Mouse (Mus musculus) embryonic facial prominence, embryonic 12.5 days (tissue): Measurements from ENCODE around the gene Cul7. TPM values are rescaled to one million over a fixed set of nuclear protein-coding genes. Genes with fewer than 3 reads are reported as not detected.

Experiments
- ATAC-seq: fragments of 200-750 bp; cut with Nextera tagmentation; 2 replicates; pipeline ENCODE4 v1.8.0; 2017; ENCODE audit not compliant: insufficient number of reproducible peaks, insufficient read depth, low FRiP score, low TSS enrichment
- H3K27ac ChIP-seq: fragments of 300-500 bp; sonication (generic); 2 replicates; pipeline ENCODE4 v1.5.1; 2016; ENCODE audit warnings: mild to moderate bottlenecking
- H3K27me3 ChIP-seq: fragments of 300-500 bp; sonication (generic); 2 replicates; pipeline ENCODE4 v1.6.1; 2016; ENCODE audit warnings: mild to moderate bottlenecking, moderate library complexity
- H3K36me3 ChIP-seq: fragments of 300-500 bp; sonication (generic); 2 replicates; pipeline ENCODE4 v1.6.1; 2016; ENCODE audit warnings: mild to moderate bottlenecking
- H3K4me1 ChIP-seq: fragments of 300-500 bp; sonication (generic); 2 replicates; pipeline ENCODE4 v1.6.1; 2016
- H3K4me2 ChIP-seq: fragments of 300-500 bp; sonication (generic); replicated peaks from 2 replicates; pipeline ENCODE4 v1.6.1; 2016; ENCODE audit warnings: mild to moderate bottlenecking, moderate library complexity
- H3K4me3 ChIP-seq: fragments of 300-500 bp; sonication (generic); 2 replicates; pipeline ENCODE4 v1.5.1; 2016; ENCODE audit warnings: mild to moderate bottlenecking
- H3K9ac ChIP-seq: fragments of 300-500 bp; sonication (generic); 2 replicates; pipeline ENCODE4 v1.6.1; 2016; ENCODE audit warnings: mild to moderate bottlenecking, moderate library complexity
- H3K9me3 ChIP-seq: fragments of 300-500 bp; sonication (generic); 2 replicates; pipeline ENCODE4 v1.6.1; 2016; ENCODE audit warnings: mild to moderate bottlenecking, moderate library complexity
- WGBS: fragments of 180-500 bp; shearing (Covaris S2); methylation state at CpG from one replicate; pipeline ENCODE4 v1.1.7; 2016; 5-methylcytosine and 5-hydroxymethylcytosine counted together
- polyA plus RNA-seq: library from polyadenylated mRNA; unstranded; fragments of >200 nt; fragmentation: Nextera tagmentation; extraction: Ambion mirVana; gene quantifications from 2 replicates; pipeline ENCODE4 v1.2.1, GENCODE M21; 2016

Cul7 gene
- polyA plus RNA-seq: 57.3 and 61.1 TPM in 2 replicates

GRCm38 (mm10) chr17:46650232-46651031 lies at the start of gene Cul7:
TSS of gene Cul7 (plus strand) at chr17:46650337.
- Histone ChIP-seq H3K4me2 (peak within 1 kb of the TSS; percentile 85), H3K4me3 (peak within 1 kb of the TSS; percentile 78), H3K36me3 (peaks cover 42% of the 10 kb centered on the region), H3K9ac (peak within 1 kb of the TSS; percentile 88), H3K27me3 (no peaks in the 10 kb centered on the region), H3K27ac (peak within 1 kb of the TSS; percentile 96), H3K9me3 (no peaks in the 10 kb centered on the region), H3K4me1 (peaks cover 33% of the 10 kb centered on the region)
- peak; percentile 94 for ATAC-seq
- WGBS: under 1% methylated on average over 57 of the region's 58 CpGs

GRCm38 (mm10) chr17:46600569-46600968 lies 49.6 kb upstream of the Cul7 start:
- H3K27ac ChIP-seq: no peak overlapping the region
- 0 out of 2 replicates have a peak, but pooled peaks cover 5% of the 10 kb centered on the region for H3K36me3 ChIP-seq
- H3K4me3 ChIP-seq: no peak overlapping the region
- no peak for ATAC-seq
- no peak overlapping the region for H3K4me2 ChIP-seq
- no peak overlapping the region for H3K9ac ChIP-seq
- WGBS: 96% methylated on average over 2 of the region's 2 CpGs
- peaks cover 25% of the 10 kb centered on the region for H3K4me1 ChIP-seq
- no peaks in the 10 kb centered on the region for H3K27me3 ChIP-seq
- no peaks in the 10 kb centered on the region for H3K9me3 ChIP-seq

- Histone ChIP-seq H3K4me1 (peaks cover 26% of the 10 kb centered on the region), H3K4me3 (no peak overlapping the region), H3K36me3 (0 out of 2 replicates have a peak, but pooled peaks cover 5% of the 10 kb centered on the region), H3K9me3 (no peaks in the 10 kb centered on the region), H3K4me2 (no peak overlapping the region), H3K9ac (no peak overlapping the region), H3K27me3 (no peaks in the 10 kb centered on the region), H3K27ac (peak overlapping the region; percentile 50; the same call in 1 of the 2 replicates)
- 56% methylated on average over 9 of the region's 9 CpGs for WGBS
- 0 out of 2 replicates have a peak, but pooled peaks have one; percentile 45 for ATAC-seq
Measured at GRCm38 (mm10) chr17:46602212-46602611, 47.9 kb upstream of the Cul7 start.

- Histone ChIP-seq H3K36me3 (no peaks in the 10 kb centered on the region), H3K4me1 (peaks cover 26% of the 10 kb centered on the region), H3K27me3 (no peaks in the 10 kb centered on the region), H3K9ac (no peak overlapping the region), H3K9me3 (no peaks in the 10 kb centered on the region), H3K4me3 (no peak overlapping the region), H3K4me2 (no peak overlapping the region), H3K27ac (no peak overlapping the region)
- no peak for ATAC-seq
- WGBS: 97% methylated on average over 4 of the region's 4 CpGs
Measured at GRCm38 (mm10) chr17:46603229-46603628, 46.9 kb upstream of the Cul7 start.

- no peaks in the 10 kb centered on the region for H3K27me3 ChIP-seq
- no peak overlapping the region for H3K4me2 ChIP-seq
- H3K36me3 ChIP-seq: no peaks in the 10 kb centered on the region
- H3K27ac ChIP-seq: peak overlapping the region; percentile 54; the same call in 1 of the 2 replicates
- no peak overlapping the region for H3K9ac ChIP-seq
- H3K4me1 ChIP-seq: peaks cover 33% of the 10 kb centered on the region
- ATAC-seq: no peak
- WGBS: 67% methylated on average over 5 of the region's 5 CpGs
- H3K9me3 ChIP-seq: no peaks in the 10 kb centered on the region
- no peak overlapping the region for H3K4me3 ChIP-seq
Measured at GRCm38 (mm10) chr17:46605126-46605525, 45.0 kb upstream of the Cul7 start.

- peaks cover 37% of the 10 kb centered on the region for H3K4me1 ChIP-seq
- no peaks in the 10 kb centered on the region for H3K36me3 ChIP-seq
- ATAC-seq: no peak
- no peaks in the 10 kb centered on the region for H3K27me3 ChIP-seq
- no peaks in the 10 kb centered on the region for H3K9me3 ChIP-seq
- H3K27ac ChIP-seq: no peak overlapping the region
- 84% methylated on average over 12 of the region's 12 CpGs for WGBS
- H3K4me3 ChIP-seq: no peak overlapping the region
- no peak overlapping the region for H3K4me2 ChIP-seq
- H3K9ac ChIP-seq: no peak overlapping the region
Measured at GRCm38 (mm10) chr17:46605987-46606386, 44.1 kb upstream of the Cul7 start.

GRCm38 (mm10) chr17:46609721-46610514 lies 40.2 kb upstream of the Cul7 start:
- 45% methylated on average over 15 of the region's 15 CpGs for WGBS
- no peak for ATAC-seq
- H3K9ac ChIP-seq: no peak overlapping the region
- no peaks in the 10 kb centered on the region for H3K27me3 ChIP-seq
- H3K4me3 ChIP-seq: no peak overlapping the region
- peak overlapping the region; percentile 36; the same call in 1 of the 2 replicates for H3K27ac ChIP-seq
- no peaks in the 10 kb centered on the region for H3K9me3 ChIP-seq
- H3K4me1 ChIP-seq: peaks cover 48% of the 10 kb centered on the region
- no peaks in the 10 kb centered on the region for H3K36me3 ChIP-seq
- 0 out of 2 replicates have a peak overlapping the region, but pooled peaks have one; percentile 3 for H3K4me2 ChIP-seq

- H3K27me3 ChIP-seq: no peaks in the 10 kb centered on the region
- no peak for ATAC-seq
- no peak overlapping the region for H3K4me3 ChIP-seq
- H3K27ac ChIP-seq: no peak overlapping the region
- 99% methylated on average over 6 of the region's 6 CpGs for WGBS
- H3K9me3 ChIP-seq: no peaks in the 10 kb centered on the region
- no peak overlapping the region for H3K4me2 ChIP-seq
- H3K4me1 ChIP-seq: peaks cover 47% of the 10 kb centered on the region
- no peaks in the 10 kb centered on the region for H3K36me3 ChIP-seq
- H3K9ac ChIP-seq: no peak overlapping the region
Measured at GRCm38 (mm10) chr17:46611316-46611715, 38.8 kb upstream of the Cul7 start.

GRCm38 (mm10) chr17:46612189-46612588 lies 37.9 kb upstream of the Cul7 start:
- Histone ChIP-seq H3K9me3 (no peaks in the 10 kb centered on the region), H3K9ac (no peak overlapping the region), H3K4me3 (no peak overlapping the region), H3K27me3 (no peaks in the 10 kb centered on the region), H3K4me2 (no peak overlapping the region), H3K36me3 (no peaks in the 10 kb centered on the region), H3K27ac (peak overlapping the region; percentile 41; the same call in 1 of the 2 replicates), H3K4me1 (peaks cover 55% of the 10 kb centered on the region)
- 64% methylated on average over 2 of the region's 2 CpGs for WGBS
- ATAC-seq: no peak

GRCm38 (mm10) chr17:46612820-46613219 lies 37.3 kb upstream of the Cul7 start:
- 30% methylated on average over 4 of the region's 4 CpGs for WGBS
- Histone ChIP-seq H3K4me1 (peaks cover 61% of the 10 kb centered on the region), H3K4me2 (no peak overlapping the region), H3K36me3 (no peaks in the 10 kb centered on the region), H3K27ac (peak overlapping the region; percentile 41; the same call in 1 of the 2 replicates), H3K9ac (no peak overlapping the region), H3K27me3 (no peaks in the 10 kb centered on the region), H3K9me3 (no peaks in the 10 kb centered on the region), H3K4me3 (no peak overlapping the region)
- ATAC-seq: no peak

- H3K4me2 ChIP-seq: no peak overlapping the region
- H3K4me3 ChIP-seq: no peak overlapping the region
- H3K9me3 ChIP-seq: no peaks in the 10 kb centered on the region
- H3K4me1 ChIP-seq: peaks cover 65% of the 10 kb centered on the region
- 47% methylated on average over 3 of the region's 3 CpGs for WGBS
- H3K27ac ChIP-seq: 0 out of 2 replicates have a peak overlapping the region, but pooled peaks have one; percentile 41
- no peaks in the 10 kb centered on the region for H3K27me3 ChIP-seq
- no peak overlapping the region for H3K9ac ChIP-seq
- H3K36me3 ChIP-seq: no peaks in the 10 kb centered on the region
- no peak for ATAC-seq
Measured at GRCm38 (mm10) chr17:46613229-46613628, 36.9 kb upstream of the Cul7 start.
